Mouse (Mus musculus) ovary, postnatal 10 days (tissue): ENCODE results near the gene Tmod4.

Source experiments
- DNase-seq: peaks from one replicate; pipeline ENCODE4 v3.0.0; 2022; ENCODE audit warnings: low spot score

Gene Tmod4

GRCm38 (mm10) chr3:95174011-95174592 lies 49.8 kb downstream of the Tmod4 start:
- peak; percentile 72 for DNase-seq

- no peak for DNase-seq
These were observed 52.2 kb downstream of the Tmod4 start for GRCm38 (mm10) chr3:95176500-95176899.

- no peak for DNase-seq
These were observed 53.3 kb downstream of the Tmod4 start for GRCm38 (mm10) chr3:95177583-95177982.
